Mouse (Mus musculus) embryonic fibroblast, embryonic 13.5 days (primary cell): Measurements from ENCODE around the gene Itga4. TPM values are rescaled to one million over a fixed set of nuclear protein-coding genes. Genes with fewer than 3 reads are reported as not detected.

Experiments
- H3K27ac ChIP-seq: 2 replicates; pipeline ENCODE4 v1.5.1; 2012; ENCODE audit warnings: low read length, control low read depth, inconsistent platforms; ENCODE audit not compliant: insufficient read depth
- H3K4me1 ChIP-seq: 2 replicates; pipeline ENCODE4 v1.6.1; 2011; ENCODE audit warnings: low read length; ENCODE audit not compliant: control insufficient read depth, insufficient read depth
- H3K4me3 ChIP-seq: 2 replicates; pipeline ENCODE4 v1.5.1; 2011; ENCODE audit warnings: mild to moderate bottlenecking, control low read depth, low read length; ENCODE audit not compliant: insufficient read depth
- CTCF ChIP-seq: IDR thresholded peaks from 2 replicates; pipeline ENCODE4 v1.5.1; 2011; ENCODE audit warnings: mild to moderate bottlenecking, control low read depth, low read length, moderate library complexity, borderline replicate concordance; ENCODE audit not compliant: insufficient read depth
- POLR2A ChIP-seq: IDR thresholded peaks from 2 replicates; pipeline ENCODE4 v1.6.1; 2011; ENCODE audit warnings: low read depth, mild to moderate bottlenecking, control low read depth, low read length, moderate library complexity
- polyA plus RNA-seq: library from polyadenylated mRNA; stranded (reverse); fragments of >200 nt; gene quantifications from 2 replicates; pipeline ENCODE4 v1.2.4, GENCODE M21; 2011; ENCODE audit warnings: low read depth; ENCODE audit not compliant: missing spikeins, insufficient read length

The Itga4 gene
- 11.1 and 15.9 TPM in 2 replicates for polyA plus RNA-seq

- H3K4me1 ChIP-seq = no peaks in the 10 kb centered on the region
- TF ChIP-seq POLR2A (peak; percentile 39; the same call in 1 of the 2 replicates), CTCF (peak; percentile 57)
- H3K4me3 ChIP-seq = peak within 1 kb of the TSS; percentile 41
- no peak within 1 kb of the TSS for H3K27ac ChIP-seq
These were observed at the start of gene Itga4 for GRCm38 (mm10) chr2:79255192-79256000. Itga4 (plus strand) TSS chr2:79255426.

- Histone ChIP-seq H3K27ac (no peak overlapping the region), H3K4me3 (no peak overlapping the region), H3K4me1 (peaks cover 6% of the 10 kb centered on the region)
- no peak for TF ChIP-seq POLR2A
- TF ChIP-seq CTCF = no peak
These were observed 49.0 kb upstream of the Itga4 start for GRCm38 (mm10) chr2:79206191-79206755.

GRCm38 (mm10) chr2:79214982-79215381 is 40.2 kb upstream of the Itga4 start:
- TF ChIP-seq POLR2A (no peak), CTCF (no peak)
- Histone ChIP-seq H3K4me3 (no peak overlapping the region), H3K27ac (peak overlapping the region; percentile 98), H3K4me1 (peaks cover 7% of the 10 kb centered on the region)

- Histone ChIP-seq H3K4me1 (peaks cover 7% of the 10 kb centered on the region), H3K27ac (peak overlapping the region; percentile 98; the same call in 1 of the 2 replicates), H3K4me3 (no peak overlapping the region)
- TF ChIP-seq CTCF (no peak), POLR2A (no peak)
These were observed 39.7 kb upstream of the Itga4 start for GRCm38 (mm10) chr2:79215479-79215878.

- no peak for TF ChIP-seq CTCF
- TF ChIP-seq POLR2A = no peak
- Histone ChIP-seq H3K27ac (no peak overlapping the region), H3K4me3 (no peak overlapping the region), H3K4me1 (no peaks in the 10 kb centered on the region)
These were observed 30.4 kb upstream of the Itga4 start for GRCm38 (mm10) chr2:79224714-79225426.

- no peak overlapping the region for H3K4me3 ChIP-seq
- TF ChIP-seq CTCF (no peak), POLR2A (no peak)
These were observed 27.4 kb upstream of the Itga4 start for GRCm38 (mm10) chr2:79227805-79228241.

GRCm38 (mm10) chr2:79231056-79231949 is 23.9 kb upstream of the Itga4 start:
- no peak overlapping the region for H3K4me3 ChIP-seq
- H3K4me1 ChIP-seq = no peaks in the 10 kb centered on the region
- TF ChIP-seq CTCF = no peak
- TF ChIP-seq POLR2A = no peak
- H3K27ac ChIP-seq = no peak overlapping the region

More at GRCm38 (mm10) chr2:79227805-79228241, 27.4 kb upstream of the Itga4 start:
- no peaks in the 10 kb centered on the region for H3K4me1 ChIP-seq
- H3K27ac ChIP-seq = no peak overlapping the region

GRCm38 (mm10) chr2:79235767-79236487 is 19.3 kb upstream of the Itga4 start:
- Histone ChIP-seq H3K4me3 (no peak overlapping the region), H3K27ac (no peak overlapping the region), H3K4me1 (no peaks in the 10 kb centered on the region)
- TF ChIP-seq POLR2A = no peak
- no peak for TF ChIP-seq CTCF
